Mouse (Mus musculus): Measurements from ENCODE around the gene Slc25a5. TPM values are rescaled to one million over a fixed set of nuclear protein-coding genes. Genes with fewer than 3 reads are reported as not detected.
"Not testable (repeated sequence)": the region's sequence is repeated elsewhere in the genome, so short reads cannot be mapped to it uniquely, and the experiment has no call there.

Gene Slc25a5
- total RNA-seq (2022) = 100 to 1,000 TPM; 319 to 349 (median 332) TPM

DNA sequence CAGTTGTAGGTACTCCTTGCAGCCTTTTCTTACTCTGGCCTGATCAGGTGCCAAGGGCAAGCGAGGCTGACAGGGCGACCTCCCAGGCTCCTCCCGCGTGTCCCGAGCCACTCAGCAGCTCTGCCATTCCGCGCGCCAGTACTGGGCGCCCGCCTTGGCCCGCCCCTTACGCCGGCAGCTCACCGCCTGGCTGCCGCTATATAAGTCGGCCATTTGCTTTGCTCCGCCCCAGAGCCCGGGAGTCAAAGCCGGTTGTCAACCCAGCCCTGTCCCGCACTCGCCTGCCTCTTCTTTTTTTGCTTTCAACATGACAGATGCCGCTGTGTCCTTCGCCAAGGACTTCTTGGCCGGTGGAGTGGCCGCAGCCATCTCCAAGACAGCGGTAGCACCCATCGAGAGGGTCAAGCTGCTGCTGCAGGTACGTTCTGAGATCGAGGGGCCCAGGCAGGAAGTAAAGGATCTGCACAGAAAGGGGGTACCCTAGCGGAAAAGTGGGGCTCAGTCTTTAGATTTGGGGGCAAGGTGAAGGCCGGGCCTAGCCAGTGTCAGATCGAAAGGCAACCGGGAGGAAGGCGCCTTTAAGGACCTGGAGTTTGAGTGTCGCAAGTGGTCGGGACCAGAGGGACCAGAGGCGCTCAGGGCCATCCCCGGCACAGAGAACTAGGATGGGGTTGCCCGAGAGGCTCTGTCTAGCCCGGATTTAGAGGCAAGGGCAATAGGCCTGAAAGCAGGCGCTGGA, at the start of gene Slc25a5:
Gene Slc25a5 (plus strand): TSS at position 228 of the 739 bp plus-strand sequence.
- DNase-seq (ENCODE audit: low spot score in 2 of 2) = peak; percentile 76 to 81

- DNase-seq (ENCODE audit: low spot score in 2 of 2) = no peak
These were observed 48.7 kb upstream of the Slc25a5 start for GRCm38 (mm10) chrX:36746789-36747188.

DNA sequence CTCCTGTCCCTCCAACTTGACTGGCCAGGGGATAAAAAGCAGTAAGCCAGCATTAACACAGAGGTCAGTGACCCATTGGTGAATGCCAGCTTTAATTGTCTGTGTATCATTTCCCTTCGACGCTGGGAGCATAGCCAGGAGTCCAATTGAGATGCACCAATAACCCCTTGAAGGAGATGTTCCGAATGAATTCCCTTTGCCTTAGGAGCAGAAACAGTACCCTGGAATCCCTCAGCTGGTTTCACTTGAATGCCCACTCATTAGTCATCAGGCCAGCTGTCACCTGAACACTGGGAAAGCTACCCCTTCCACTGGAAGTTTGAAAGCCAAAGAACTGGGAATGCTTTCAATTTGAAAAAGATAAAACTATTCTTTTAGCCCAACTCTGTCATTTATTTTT, 46.9 kb upstream of the Slc25a5 start:
- no peak for DNase-seq (ENCODE audit: low spot score in 2 of 2)

DNA sequence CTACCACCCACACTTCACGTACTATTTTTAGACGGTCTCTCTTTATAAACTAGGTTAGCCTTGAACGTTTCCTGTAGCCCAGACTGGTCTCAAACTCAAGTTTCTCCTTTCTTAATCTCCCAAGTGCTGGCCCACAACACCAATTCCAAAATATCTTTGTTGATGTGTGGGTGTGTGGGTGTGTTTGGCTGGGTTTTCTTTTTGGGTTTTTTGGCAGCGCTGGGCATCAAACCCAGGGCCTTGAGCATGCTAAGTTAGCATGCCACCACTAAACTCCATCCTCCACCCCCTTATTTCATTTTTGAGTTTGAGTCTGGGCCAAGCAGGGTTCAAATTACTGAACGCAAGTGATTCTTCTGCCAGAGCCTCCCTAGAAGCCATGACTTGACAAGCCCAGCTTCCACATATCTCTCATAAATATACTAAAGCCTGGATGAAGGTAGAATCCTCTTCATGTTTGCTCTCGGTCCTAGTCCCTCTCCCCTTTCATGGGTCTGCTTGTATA, 46.1 kb upstream of the Slc25a5 start:
- DNase-seq (ENCODE audit: low spot score in 2 of 2) = no peak

DNA sequence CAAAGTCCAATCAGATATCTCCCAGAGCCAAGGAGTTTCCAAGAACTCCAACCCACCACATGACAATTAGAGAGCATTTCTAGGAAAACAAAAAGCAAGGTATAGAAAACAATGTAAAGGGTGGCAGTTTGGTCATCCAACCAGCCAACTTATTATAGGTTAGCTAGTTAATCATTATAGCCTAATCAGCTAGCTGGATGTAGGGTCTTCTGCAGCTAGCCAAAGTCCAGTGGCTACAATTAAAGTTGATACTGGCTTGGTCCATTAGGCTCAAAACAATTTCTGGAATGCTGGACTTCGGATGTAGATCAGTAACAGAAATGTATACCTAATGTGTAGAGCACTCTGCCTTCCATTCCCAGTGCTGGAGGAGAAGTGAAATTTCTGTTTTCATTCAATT, 44.9 kb upstream of the Slc25a5 start:
- DNase-seq (ENCODE audit: low spot score in 2 of 2) = no peak

DNA sequence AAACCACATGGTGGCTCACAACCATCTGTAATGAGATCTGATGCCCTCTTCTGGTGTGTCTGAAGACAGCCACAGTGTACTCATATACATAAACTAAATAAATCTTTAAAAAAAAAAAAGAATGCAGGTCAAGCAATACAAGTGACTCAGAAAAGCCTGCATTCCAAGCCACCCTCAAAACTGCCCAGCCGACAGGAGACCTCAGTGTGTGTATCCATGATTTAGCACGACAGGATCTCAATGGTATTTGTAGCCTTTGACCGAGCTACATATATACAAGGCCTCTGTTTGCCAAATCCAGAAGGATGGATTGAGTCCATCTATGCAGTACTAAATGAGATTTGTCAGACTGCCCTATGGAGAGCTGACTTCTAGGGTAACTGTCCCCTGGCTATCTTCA, 42.9 kb upstream of the Slc25a5 start:
- no peak for DNase-seq (ENCODE audit: low spot score in 2 of 2)

- no peak for DNase-seq (ENCODE audit: low spot score in 2 of 2)
These were observed 37.5 kb upstream of the Slc25a5 start for GRCm38 (mm10) chrX:36757796-36758472.

GRCm38 (mm10) chrX:36758566-36758965, 36.9 kb upstream of the Slc25a5 start:
- no peak for DNase-seq (ENCODE audit: low spot score in 2 of 2)

GRCm38 (mm10) chrX:36760946-36761635, 34.4 kb upstream of the Slc25a5 start:
- peak; percentile 23 to 35 for DNase-seq (ENCODE audit: low spot score in 2 of 2)

DNA sequence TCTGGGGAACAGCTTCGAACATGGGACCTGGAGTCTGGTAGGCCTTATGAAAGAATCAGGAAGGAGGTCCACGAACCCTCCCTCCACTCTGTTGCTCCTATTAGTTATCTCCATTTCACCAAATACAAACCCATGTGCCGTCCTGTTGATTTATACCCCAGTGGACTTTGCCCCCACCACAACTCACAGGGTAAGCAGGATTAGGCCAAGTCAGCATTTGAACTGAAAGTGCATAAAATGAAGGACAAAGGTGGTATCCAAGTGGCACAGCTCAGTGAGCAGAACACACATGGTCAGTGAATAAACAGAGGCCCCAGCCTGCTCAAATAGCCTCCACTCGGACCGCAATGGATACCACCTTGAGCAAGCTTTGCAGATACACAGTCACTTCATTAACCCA, 33.2 kb upstream of the Slc25a5 start:
- DNase-seq (ENCODE audit: low spot score in 2 of 2) = no peak

GRCm38 (mm10) chrX:36762894-36763293, 32.6 kb upstream of the Slc25a5 start:
- DNase-seq (ENCODE audit: low spot score in 2 of 2) = no peak

DNA sequence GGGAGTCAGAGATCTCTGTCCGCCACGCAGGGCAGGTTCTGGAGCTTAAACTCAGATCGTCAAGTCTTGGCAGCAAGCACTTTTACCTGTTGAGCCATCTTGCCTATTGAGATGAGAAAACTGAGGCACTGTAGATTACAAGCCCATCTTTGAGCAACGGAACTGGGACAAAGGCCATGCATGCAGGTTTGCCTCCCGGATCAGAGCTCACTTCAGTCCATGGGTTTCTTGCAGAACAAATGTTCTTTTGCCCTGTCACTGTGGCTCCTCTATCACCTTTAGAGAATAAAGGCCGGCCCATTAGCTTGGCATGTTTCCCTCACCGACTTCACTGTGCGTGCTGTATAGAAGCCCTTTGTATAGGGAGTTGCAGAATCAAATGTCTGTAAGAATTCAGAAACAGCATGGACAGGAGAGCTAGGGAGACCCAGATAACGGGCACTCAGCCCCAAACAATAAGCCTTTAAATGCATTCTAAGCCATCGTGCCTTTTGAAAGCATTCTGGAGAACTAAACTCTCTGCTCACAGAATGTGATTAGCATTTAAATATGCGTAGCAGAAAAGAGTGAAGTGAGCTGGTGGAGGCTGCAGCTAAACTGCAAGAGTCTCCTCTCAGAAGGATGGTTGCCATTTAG, 32.0 kb upstream of the Slc25a5 start:
- DNase-seq (ENCODE audit: low spot score in 2 of 2) = no peak

GRCm38 (mm10) chrX:36763934-36764317, 31.5 kb upstream of the Slc25a5 start:
- no peak for DNase-seq (ENCODE audit: low spot score in 2 of 2)

DNA sequence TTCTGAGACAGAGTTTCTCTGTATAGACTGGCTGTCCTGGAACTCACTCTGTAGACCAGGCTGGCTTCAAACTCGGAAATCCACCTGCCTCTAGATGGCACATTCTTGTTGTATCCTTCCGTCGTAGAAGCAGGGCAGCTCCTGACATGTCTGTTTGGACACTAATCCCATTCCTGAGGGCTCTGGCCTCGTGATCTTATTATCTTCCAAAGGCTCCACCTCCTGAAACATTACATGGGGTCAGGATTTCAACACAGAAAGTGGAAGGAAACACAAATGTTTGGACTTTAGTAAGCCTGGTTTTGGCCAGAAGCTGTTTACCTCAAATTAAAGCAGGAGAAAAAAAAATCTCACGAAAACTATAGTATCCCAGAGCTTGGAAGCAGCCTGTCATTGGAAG, 28.1 kb upstream of the Slc25a5 start:
- DNase-seq (ENCODE audit: low spot score in 2 of 2) = no peak

- DNase-seq (ENCODE audit: low spot score in 2 of 2) = no peak
These were observed 22.9 kb upstream of the Slc25a5 start for GRCm38 (mm10) chrX:36772591-36772990.

GRCm38 (mm10) chrX:36775520-36775919, 19.9 kb upstream of the Slc25a5 start:
- no peak for DNase-seq (ENCODE audit: low spot score in 2 of 2)

GRCm38 (mm10) chrX:36777694-36778093, 17.8 kb upstream of the Slc25a5 start:
- no peak for DNase-seq (ENCODE audit: low spot score in 2 of 2)

DNA sequence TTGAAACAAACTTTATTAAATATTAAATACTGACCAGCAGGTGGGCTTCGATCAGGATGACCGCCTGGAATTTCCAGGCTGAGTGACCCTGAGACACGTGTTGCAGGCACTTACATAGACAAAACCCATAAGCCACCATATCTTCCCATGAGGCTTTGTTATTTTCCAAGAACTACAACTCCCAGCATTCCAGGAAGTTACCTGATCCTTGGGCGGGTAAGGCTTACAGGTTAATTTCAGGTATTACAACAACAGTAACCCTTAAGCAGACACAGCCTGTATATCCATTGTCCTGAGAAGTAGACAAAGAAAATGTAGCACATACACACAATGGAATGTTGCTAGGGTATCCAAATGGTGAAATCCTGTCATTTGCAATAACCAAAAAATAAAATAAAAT, 6.1 kb upstream of the Slc25a5 start:
- no peak for DNase-seq (ENCODE audit: low spot score in 2 of 2)

- no peak for DNase-seq (ENCODE audit: low spot score in 2 of 2)
These were observed 880 bp upstream of the Slc25a5 start for GRCm38 (mm10) chrX:36794571-36794970.

- peak; percentile 51 to 78 for DNase-seq (ENCODE audit: low spot score in 2 of 2)
These were observed 721 bp downstream of the Slc25a5 start for GRCm38 (mm10) chrX:36796163-36796581.

DNA sequence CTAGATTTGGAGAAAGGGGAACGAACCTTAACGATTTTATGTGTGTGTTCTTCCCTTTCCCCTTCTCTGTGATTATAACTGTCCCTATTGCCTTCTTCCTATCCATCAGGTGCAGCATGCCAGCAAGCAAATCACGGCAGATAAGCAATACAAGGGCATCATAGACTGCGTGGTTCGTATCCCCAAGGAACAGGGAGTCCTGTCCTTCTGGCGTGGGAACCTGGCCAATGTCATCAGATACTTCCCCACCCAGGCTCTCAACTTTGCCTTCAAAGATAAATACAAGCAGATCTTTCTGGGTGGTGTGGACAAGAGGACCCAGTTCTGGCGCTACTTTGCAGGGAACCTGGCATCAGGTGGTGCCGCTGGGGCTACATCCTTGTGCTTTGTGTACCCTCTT, 1.3 kb downstream of the Slc25a5 start:
- DNase-seq (ENCODE audit: low spot score in 2 of 2) = not testable (repeated sequence)

All from layer of hippocampus, adult 8-10 months (tissue).